Mouse (Mus musculus): ENCODE results near the gene Inafm2.

The Inafm2 gene

GRCm38 (mm10) chr2:118760311-118761025, 14.9 kb downstream of the Inafm2 start:
- DNase-seq: no peak

- DNase-seq: no peak
Measured at GRCm38 (mm10) chr2:118761358-118761757, 15.8 kb downstream of the Inafm2 start.

GRCm38 (mm10) chr2:118761906-118762783, 16.6 kb downstream of the Inafm2 start, which contains the start of gene Ccdc9b:
Gene Ccdc9b, minus strand, starts transcription at chr2:118762661.
- peak; percentile 96 for DNase-seq

GRCm38 (mm10) chr2:118762784-118763148, 17.2 kb downstream of the Inafm2 start:
- no peak for DNase-seq

- DNase-seq: peak; percentile 53
Measured at GRCm38 (mm10) chr2:118763469-118763868, 17.9 kb downstream of the Inafm2 start.

GRCm38 (mm10) chr2:118764094-118764831, 18.7 kb downstream of the Inafm2 start:
- peak; percentile 59 for DNase-seq

- DNase-seq: no peak
Measured at GRCm38 (mm10) chr2:118764875-118765274, 19.3 kb downstream of the Inafm2 start.

- DNase-seq: no peak
Measured at GRCm38 (mm10) chr2:118766041-118767033, 20.8 kb downstream of the Inafm2 start.

- no peak for DNase-seq
Measured at GRCm38 (mm10) chr2:118772158-118772874, 26.8 kb downstream of the Inafm2 start, which contains the start of gene Phgr1. Gene Phgr1, plus strand, starts transcription at chr2:118772769.

GRCm38 (mm10) chr2:118774536-118774935, 29.0 kb downstream of the Inafm2 start:
- no peak for DNase-seq

- no peak for DNase-seq
Measured at GRCm38 (mm10) chr2:118775396-118775795, 29.8 kb downstream of the Inafm2 start.

- no peak for DNase-seq
Measured at GRCm38 (mm10) chr2:118775846-118776245, 30.3 kb downstream of the Inafm2 start.

GRCm38 (mm10) chr2:118776295-118776694, 30.7 kb downstream of the Inafm2 start:
- no peak for DNase-seq

GRCm38 (mm10) chr2:118778418-118778817, 32.9 kb downstream of the Inafm2 start:
- DNase-seq: no peak

- peak; percentile 18 for DNase-seq
Measured at GRCm38 (mm10) chr2:118779065-118779464, 33.5 kb downstream of the Inafm2 start.

GRCm38 (mm10) chr2:118779504-118780480, 34.2 kb downstream of the Inafm2 start, which contains the start of gene Disp2:
Gene Disp2, plus strand, starts transcription at chr2:118779719.
- DNase-seq: peak; percentile 93

GRCm38 (mm10) chr2:118781115-118781514, 35.6 kb downstream of the Inafm2 start:
- no peak for DNase-seq

GRCm38 (mm10) chr2:118782303-118782702, 36.7 kb downstream of the Inafm2 start:
- no peak for DNase-seq

GRCm38 (mm10) chr2:118783093-118783492, 37.5 kb downstream of the Inafm2 start:
- peak; percentile 16 for DNase-seq

GRCm38 (mm10) chr2:118783663-118784062, 38.1 kb downstream of the Inafm2 start:
- no peak for DNase-seq

Measured in kidney, adult 9 months (tissue).